Mouse (Mus musculus): ENCODE measurements around the gene Fgfr2.

DNA sequence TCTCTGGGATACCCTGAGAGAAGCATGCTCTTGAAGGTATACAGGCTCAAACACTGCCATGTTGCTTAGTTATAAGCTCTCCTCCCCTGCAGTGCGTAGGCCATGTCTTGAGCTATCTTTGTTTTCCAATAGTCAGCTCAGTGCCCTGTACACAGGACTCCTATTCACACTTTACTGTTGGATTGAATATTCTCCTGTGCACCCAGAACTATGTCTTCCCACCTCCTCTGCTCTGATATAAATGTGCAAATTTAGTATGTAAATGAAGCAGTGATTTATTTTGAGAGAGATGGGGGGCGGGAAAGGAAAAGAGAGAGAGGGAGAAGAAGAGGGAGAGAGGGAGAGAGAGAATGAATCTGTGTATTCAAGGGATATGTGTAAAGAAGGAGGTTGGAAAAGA, 1267.5 kb downstream of the Fgfr2 start:
- TF ChIP-seq POLR2A (IDR thresholded peaks at IDR 0.05; ENCODE audit: insufficient read length, low read depth) (no peak), POLR2AphosphoS2 (IDR thresholded peaks at IDR 0.05; ENCODE audit: insufficient read length, low read depth) (no peak), TCF3 (IDR thresholded peaks at IDR 0.05; ENCODE audit: insufficient read length, low read depth) (no peak)
